Mouse (Mus musculus): ENCODE results near the gene Ddx39. TPM values are rescaled to one million over a fixed set of nuclear protein-coding genes. Genes with fewer than 3 reads are reported as not detected.

Ddx39 gene
- polyA plus RNA-seq, 1 experiment from 2014 or later, result 110 TPM

DNA sequence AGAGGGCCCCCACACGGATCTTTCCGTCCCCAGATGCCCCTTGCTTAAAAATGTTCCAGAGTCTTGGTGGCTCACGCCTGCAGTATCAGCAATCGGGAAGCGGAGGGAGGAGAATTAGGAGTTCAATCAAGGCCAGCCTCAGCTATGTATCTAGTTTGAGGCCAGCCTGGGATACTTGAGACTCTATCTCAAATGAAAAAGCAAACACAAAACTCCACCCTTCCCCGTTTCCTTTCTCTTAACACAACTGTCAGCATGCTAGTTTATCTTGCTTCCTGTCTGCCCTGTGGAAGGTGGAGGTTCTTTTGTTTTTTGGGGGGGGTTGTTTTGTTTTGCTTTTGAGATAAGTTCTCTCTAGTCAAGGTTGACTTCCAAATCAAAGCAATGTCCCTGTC is 58.5 kb downstream of the Ddx39 start:
- H3K4me1 ChIP-seq (replicated peaks; ENCODE audit: insufficient read depth, low read length), result peaks cover 5% of the 10 kb centered on the region; the same call in 1 of the 2 replicates
- no peaks in the 10 kb centered on the region for H3K27me3 ChIP-seq (ENCODE audit: insufficient read depth, low read length)
- no peaks in the 10 kb centered on the region for H3K36me3 ChIP-seq (ENCODE audit: insufficient read depth, low read length)
- H3K4me3 ChIP-seq (replicated peaks; ENCODE audit: low read depth, low read length), result no peak overlapping the region
- no peak for ATAC-seq (replicated peaks; ENCODE audit: low FRiP score, low read depth)
- H3K27ac ChIP-seq, result no peak overlapping the region
- peak overlapping the region; percentile 70 for H3K4me2 ChIP-seq (ENCODE audit: low read length)
- H3K9ac ChIP-seq (ENCODE audit: low read depth, low read length), result no peak overlapping the region
- no peaks in the 10 kb centered on the region for H3K9me3 ChIP-seq (replicated peaks; ENCODE audit: low read length)
- TF ChIP-seq CTCF (IDR thresholded peaks at IDR 0.05; ENCODE audit: low read depth), result no peak
- no peak for DNase-seq (ENCODE audit: low spot score)
- 26% methylated on average over 6 of the region's 6 CpGs for WGBS

DNA sequence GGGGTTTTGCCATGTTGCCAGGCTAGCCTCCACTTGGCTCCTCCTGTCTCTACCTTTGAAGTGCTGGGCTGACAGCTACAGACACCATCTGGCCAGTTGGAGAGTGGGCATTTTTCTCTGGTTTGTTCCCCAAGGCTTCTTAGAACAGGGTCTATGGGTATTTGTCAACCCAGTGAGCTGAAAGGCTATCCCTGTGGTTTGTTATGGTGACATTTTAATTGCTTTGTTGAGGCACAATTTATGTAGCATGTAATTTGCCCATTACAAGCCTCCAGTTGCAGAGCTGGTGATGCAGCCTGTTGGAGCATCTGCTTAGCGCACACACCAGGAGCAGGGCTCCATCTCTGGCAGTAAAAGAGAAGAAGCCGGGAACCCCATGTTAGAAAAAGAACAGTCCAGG is 59.2 kb downstream of the Ddx39 start:
- peak; percentile 75 for DNase-seq (ENCODE audit: low spot score)
- 49% methylated on average over 2 of the region's 2 CpGs for WGBS
- H3K27me3 ChIP-seq (ENCODE audit: insufficient read depth, low read length), result no peaks in the 10 kb centered on the region

More for the DNA sequence above, 59.2 kb downstream of the Ddx39 start:
- H3K9ac ChIP-seq (ENCODE audit: low read depth, low read length), result no peak overlapping the region
- peak; percentile 42 for ATAC-seq (replicated peaks; ENCODE audit: low FRiP score, low read depth)
- H3K4me1 ChIP-seq (replicated peaks; ENCODE audit: insufficient read depth, low read length), result peaks cover 5% of the 10 kb centered on the region; the same call in 1 of the 2 replicates
- H3K4me3 ChIP-seq (replicated peaks; ENCODE audit: low read depth, low read length), result no peak overlapping the region
- H3K27ac ChIP-seq, result no peak overlapping the region
- H3K4me2 ChIP-seq (ENCODE audit: low read length), result no peak overlapping the region
- no peak for TF ChIP-seq CTCF (IDR thresholded peaks at IDR 0.05; ENCODE audit: low read depth)
- no peaks in the 10 kb centered on the region for H3K9me3 ChIP-seq (replicated peaks; ENCODE audit: low read length)
- H3K36me3 ChIP-seq (ENCODE audit: insufficient read depth, low read length), result no peaks in the 10 kb centered on the region

Small RNA genes lying within 50 kb of the gene (microRNA-seq; reads per million reads assigned to microRNA genes)
- not detected for gene Mir1668

Other genes with a start within 250 kb of the Ddx39 start
- not detected in 2 replicates for gene Olfr370, start 179.4 kb upstream of the Ddx39 start, polyA plus RNA-seq (2015; fragmentation: Nextera tagmentation; extraction: Ambion mirVana)
- 502 and 515 TPM in 2 replicates for gene Ndufb7, start 148.5 kb upstream of the Ddx39 start, polyA plus RNA-seq (2015; fragmentation: Nextera tagmentation; extraction: Ambion mirVana)
- gene Tecr, start 107.2 kb upstream of the Ddx39 start, polyA plus RNA-seq (2015; fragmentation: Nextera tagmentation; extraction: Ambion mirVana), result 560 and 574 TPM in 2 replicates
- 30.2 and 35.3 TPM in 2 replicates for gene Dnajb1, start 107.0 kb upstream of the Ddx39 start, polyA plus RNA-seq (2015; fragmentation: Nextera tagmentation; extraction: Ambion mirVana)
- gene Gipc1, start 62.5 kb upstream of the Ddx39 start, polyA plus RNA-seq (2015; fragmentation: Nextera tagmentation; extraction: Ambion mirVana), result 197 and 212 TPM in 2 replicates
- gene Ptger1, start 48.5 kb upstream of the Ddx39 start, polyA plus RNA-seq (2015; fragmentation: Nextera tagmentation; extraction: Ambion mirVana), result 9.4 and 9.8 TPM in 2 replicates
- 31.0 and 33.2 TPM in 2 replicates for gene Pkn1, start 16.0 kb upstream of the Ddx39 start, polyA plus RNA-seq (2015; fragmentation: Nextera tagmentation; extraction: Ambion mirVana)
- gene Adgre5, start 26.1 kb downstream of the Ddx39 start, polyA plus RNA-seq (2015; fragmentation: Nextera tagmentation; extraction: Ambion mirVana), result 37.8 and 40.8 TPM in 2 replicates
- 11.5 and 14.4 TPM in 2 replicates for gene Adgrl1, start 184.9 kb downstream of the Ddx39 start, polyA plus RNA-seq (2015; fragmentation: Nextera tagmentation; extraction: Ambion mirVana)
- 0.46 and 0.47 TPM in 2 replicates for gene Gm10644, start 240.0 kb downstream of the Ddx39 start, polyA plus RNA-seq (2015; fragmentation: Nextera tagmentation; extraction: Ambion mirVana)
- gene Asf1b, start 240.3 kb downstream of the Ddx39 start, polyA plus RNA-seq (2015; fragmentation: Nextera tagmentation; extraction: Ambion mirVana), result 23.0 and 27.8 TPM in 2 replicates

All from kidney, postnatal 0 days (tissue).